In genomic region chr4:130539706-130540105, GRCm38 (mm10) we compare ENCODE assay signal across 16 mouse cellular contexts. TPM values are rescaled to one million over a fixed set of nuclear protein-coding genes. Genes with fewer than 3 reads are reported as not detected.
DNase-seq lines count a peak whose midpoint lies in the region; ATAC-seq lines count a peak whose summit lies in the region.
"Had no signal": no experiment of that assay in that cellular context is flagged by ENCODE, and none has a peak within 500 bp of the region (broad histone marks: within the 10 kb centered on the region; RNA-seq: fewer than 3 reads in every experiment).

No protein-coding gene starts in this region.

- no peak overlapping the region for H3K9ac ChIP-seq in forebrain, embryonic 14.5 days (ENCODE audit: low read length)
- no peak overlapping the region for H3K9ac ChIP-seq in forebrain, embryonic 12.5 days
- H3K9ac ChIP-seq in hindbrain, embryonic 13.5 days = no peak overlapping the region
- H3K9ac ChIP-seq: embryonic facial prominence, embryonic 13.5 days had no signal

- ATAC-seq in forebrain, embryonic 14.5 days = no peak
- ATAC-seq in forebrain, embryonic 12.5 days (ENCODE audit: low FRiP score) = no peak
- ATAC-seq in hindbrain, embryonic 13.5 days (ENCODE audit: low FRiP score) = no peak

- H3K27me3 ChIP-seq in forebrain, embryonic 14.5 days (replicated peaks; ENCODE audit: control insufficient read depth, insufficient read depth, low read length) = no peaks in the 10 kb centered on the region
- H3K27me3 ChIP-seq in forebrain, embryonic 12.5 days = no peaks in the 10 kb centered on the region
- H3K27me3 ChIP-seq in hindbrain, embryonic 13.5 days = no peaks in the 10 kb centered on the region
- H3K27me3 ChIP-seq: embryonic facial prominence, embryonic 13.5 days had no signal

- peak; percentile 48 for DNase-seq in forebrain, embryonic 14.5 days (ENCODE audit: low spot score)
- DNase-seq in retina, postnatal 1 day = peak; percentile 79
- no peak for DNase-seq in retina, embryonic 14.5 days (ENCODE audit: low spot score)
- DNase-seq in adipocyte (ENCODE audit: low spot score) = no peak
- no peak for DNase-seq in thymus, adult 18-20 months
- no peak for DNase-seq in urinary bladder, postnatal 14 days (ENCODE audit: low spot score)
- DNase-seq: adrenal gland, postnatal 25 days; heart, postnatal 36 days; kidney, adult 8-10 months; lung, postnatal 10 days had no signal

- H3K9me3 ChIP-seq in forebrain, embryonic 14.5 days (replicated peaks; ENCODE audit: control insufficient read depth, low read length) = no peaks in the 10 kb centered on the region
- no peaks in the 10 kb centered on the region for H3K9me3 ChIP-seq in forebrain, embryonic 12.5 days
- no peaks in the 10 kb centered on the region for H3K9me3 ChIP-seq in hindbrain, embryonic 13.5 days
- H3K9me3 ChIP-seq: embryonic facial prominence, embryonic 13.5 days; heart, embryonic 10.5 days had no signal

- H3K4me3 ChIP-seq in forebrain, embryonic 14.5 days (ENCODE audit: low read depth, low read length) = no peak overlapping the region
- H3K4me3 ChIP-seq in forebrain, embryonic 12.5 days (replicated peaks) = no peak overlapping the region
- H3K4me3 ChIP-seq in hindbrain, embryonic 13.5 days = no peak overlapping the region
- H3K4me3 ChIP-seq: embryonic facial prominence, embryonic 13.5 days; heart, embryonic 10.5 days; midbrain, embryonic 10.5 days had no signal

- WGBS in forebrain, embryonic 14.5 days = 72% methylated on average over 7 of the region's 7 CpGs
- WGBS in forebrain, embryonic 12.5 days = 90% methylated on average over 7 of the region's 7 CpGs
- WGBS in hindbrain, embryonic 13.5 days = 72% methylated on average over 7 of the region's 7 CpGs

- H3K27ac ChIP-seq in forebrain, embryonic 14.5 days (ENCODE audit: low read depth, low read length) = no peak overlapping the region
- H3K27ac ChIP-seq in forebrain, embryonic 12.5 days = no peak overlapping the region
- peak overlapping the region; percentile 26; the same call in 1 of the 2 replicates for H3K27ac ChIP-seq in hindbrain, embryonic 13.5 days
- H3K27ac ChIP-seq: embryonic facial prominence, embryonic 13.5 days; heart, embryonic 10.5 days; midbrain, embryonic 10.5 days; stomach, postnatal 0 days had no signal

- H3K36me3 ChIP-seq in forebrain, embryonic 14.5 days (ENCODE audit: control insufficient read depth, insufficient read depth, low read length) = peaks cover 9% of the 10 kb centered on the region
- peaks cover 27% of the 10 kb centered on the region for H3K36me3 ChIP-seq in forebrain, embryonic 12.5 days (replicated peaks)
- peaks cover 31% of the 10 kb centered on the region for H3K36me3 ChIP-seq in hindbrain, embryonic 13.5 days

- peaks cover 12% of the 10 kb centered on the region for H3K4me1 ChIP-seq in forebrain, embryonic 14.5 days (ENCODE audit: control insufficient read depth, insufficient read depth, low read length)
- peaks cover 27% of the 10 kb centered on the region for H3K4me1 ChIP-seq in forebrain, embryonic 12.5 days
- peaks cover 37% of the 10 kb centered on the region for H3K4me1 ChIP-seq in hindbrain, embryonic 13.5 days (replicated peaks)

- H3K4me2 ChIP-seq in forebrain, embryonic 14.5 days (ENCODE audit: low read length) = no peak overlapping the region
- no peak overlapping the region for H3K4me2 ChIP-seq in forebrain, embryonic 12.5 days
- H3K4me2 ChIP-seq in hindbrain, embryonic 13.5 days = no peak overlapping the region
- H3K4me2 ChIP-seq: embryonic facial prominence, embryonic 13.5 days had no signal

RNA-seq across cellular contexts. Expression of gene Nkain1, which starts 34.3 kb away (rescaled TPM):
- polyA plus RNA-seq in forebrain, embryonic 14.5 days (2014; fragmentation: Nextera tagmentation; extraction: Ambion mirVana) = 12.6 and 15.8 TPM in 2 replicates
- 7.0 and 11.0 TPM in 2 replicates for polyA plus RNA-seq in forebrain, embryonic 12.5 days (2016; fragmentation: Nextera tagmentation; extraction: Ambion mirVana)
- 9.5 and 10.2 TPM in 2 replicates for polyA plus RNA-seq in hindbrain, embryonic 13.5 days (2015; fragmentation: Nextera tagmentation; extraction: Ambion mirVana)

Comparison
In these comparisons a context has a peak if more than half of its experiments do, and no peak if none do; other contexts are left out.
1. DNase-seq: peak in forebrain, embryonic 14.5 days (single experiment) and retina, postnatal 1 day (single experiment); none in retina, embryonic 14.5 days (single experiment), adipocyte (single experiment), thymus, adult 18-20 months (0 of 2) and urinary bladder, postnatal 14 days (single experiment).